Mouse (Mus musculus) small intestine, adult 2 months (tissue): Measurements from ENCODE around the gene Casp3.

ENCODE experiments used
- CTCF ChIP-seq: fragments of 200-500 bp; IDR thresholded peaks from 2 replicates; pipeline ENCODE4 v1.5.1; 2012; ENCODE audit warnings: low read depth, mild to moderate bottlenecking, control low read depth, inconsistent platforms, low read length, moderate library complexity, mixed read lengths; ENCODE audit not compliant: insufficient replicate concordance, insufficient read length; ENCODE audit errors: extremely low read depth
- POLR2A ChIP-seq: fragments of 200-500 bp; IDR thresholded peaks from 2 replicates; pipeline ENCODE4 v1.6.1; 2012; ENCODE audit warnings: low read depth, mild to moderate bottlenecking, control low read depth, inconsistent platforms, low read length, moderate library complexity

GRCm38 (mm10) chr8:46630932-46631331, 13.8 kb downstream of the Casp3 start:
- TF ChIP-seq POLR2A (no peak), CTCF (no peak)
